Mouse (Mus musculus): ENCODE data around the gene Tprg. TPM values are rescaled to one million over a fixed set of nuclear protein-coding genes. Genes with fewer than 3 reads are reported as not detected.
A peak's percentile ranks its signal among the peaks of the same experiment; 100 is the strongest.

The Tprg gene
- total RNA-seq, 2 experiments from 2014 or later: not detected

- no peak for DNase-seq
Observed at GRCm38 (mm10) chr16:25333279-25334219, 46.9 kb downstream of the Tprg start.

- no peak for DNase-seq
Observed at GRCm38 (mm10) chr16:25335058-25335703, 48.6 kb downstream of the Tprg start.

- DNase-seq: peak; percentile 58 to 69
Observed at GRCm38 (mm10) chr16:25349626-25350025, 63.0 kb downstream of the Tprg start.

- peak in 1 of 2 experiments; percentile 7 for DNase-seq
Observed at GRCm38 (mm10) chr16:25367834-25368233, 81.2 kb downstream of the Tprg start.

- DNase-seq: no peak
Observed at GRCm38 (mm10) chr16:25369984-25370412, 83.4 kb downstream of the Tprg start.

GRCm38 (mm10) chr16:25374121-25374520, 87.5 kb downstream of the Tprg start:
- no peak for DNase-seq

- DNase-seq: peak in 1 of 2 experiments; percentile 6
Observed at GRCm38 (mm10) chr16:25374775-25375174, 88.2 kb downstream of the Tprg start.

GRCm38 (mm10) chr16:25376720-25377373, 90.2 kb downstream of the Tprg start:
- peak; percentile 76 to 79 for DNase-seq

- DNase-seq: no peak
Observed at GRCm38 (mm10) chr16:25377695-25378094, 91.1 kb downstream of the Tprg start.

GRCm38 (mm10) chr16:25385498-25386192, 99.0 kb downstream of the Tprg start:
- no peak for DNase-seq

- no peak for DNase-seq
Observed at GRCm38 (mm10) chr16:25394676-25395075, 108.1 kb downstream of the Tprg start.

GRCm38 (mm10) chr16:25404156-25404555, 117.5 kb downstream of the Tprg start:
- DNase-seq: peak; percentile 19 to 24

GRCm38 (mm10) chr16:25407204-25407886, 120.7 kb downstream of the Tprg start:
- DNase-seq: no peak

GRCm38 (mm10) chr16:25408032-25408431, 121.4 kb downstream of the Tprg start:
- DNase-seq: no peak

GRCm38 (mm10) chr16:25411307-25411706, 124.7 kb downstream of the Tprg start:
- no peak for DNase-seq

- DNase-seq: no peak
Observed at GRCm38 (mm10) chr16:25413885-25414284, 127.3 kb downstream of the Tprg start.

GRCm38 (mm10) chr16:25415186-25415585, 128.6 kb downstream of the Tprg start:
- no peak for DNase-seq

GRCm38 (mm10) chr16:25417875-25418630, 131.4 kb downstream of the Tprg start:
- DNase-seq: no peak

GRCm38 (mm10) chr16:25422997-25423396, 136.4 kb downstream of the Tprg start:
- no peak for DNase-seq

GRCm38 (mm10) chr16:25424001-25424400, 137.4 kb downstream of the Tprg start:
- DNase-seq: no peak

GRCm38 (mm10) chr16:25424915-25425314, 138.3 kb downstream of the Tprg start:
- DNase-seq: no peak

Data from layer of hippocampus, postnatal 36 days (tissue).